Mouse (Mus musculus) cerebellum, adult (tissue): Measurements from ENCODE around the gene Rps27.

Experiments used
- ATAC-seq: cut with Nextera tagmentation; 2 replicates; pipeline ENCODE4 v1.9.2; 2017; ENCODE audit warnings: mild to moderate bottlenecking, moderate library complexity, mixed read lengths; ENCODE audit not compliant: insufficient number of reproducible peaks, low FRiP score, low TSS enrichment

Gene Rps27

DNA sequence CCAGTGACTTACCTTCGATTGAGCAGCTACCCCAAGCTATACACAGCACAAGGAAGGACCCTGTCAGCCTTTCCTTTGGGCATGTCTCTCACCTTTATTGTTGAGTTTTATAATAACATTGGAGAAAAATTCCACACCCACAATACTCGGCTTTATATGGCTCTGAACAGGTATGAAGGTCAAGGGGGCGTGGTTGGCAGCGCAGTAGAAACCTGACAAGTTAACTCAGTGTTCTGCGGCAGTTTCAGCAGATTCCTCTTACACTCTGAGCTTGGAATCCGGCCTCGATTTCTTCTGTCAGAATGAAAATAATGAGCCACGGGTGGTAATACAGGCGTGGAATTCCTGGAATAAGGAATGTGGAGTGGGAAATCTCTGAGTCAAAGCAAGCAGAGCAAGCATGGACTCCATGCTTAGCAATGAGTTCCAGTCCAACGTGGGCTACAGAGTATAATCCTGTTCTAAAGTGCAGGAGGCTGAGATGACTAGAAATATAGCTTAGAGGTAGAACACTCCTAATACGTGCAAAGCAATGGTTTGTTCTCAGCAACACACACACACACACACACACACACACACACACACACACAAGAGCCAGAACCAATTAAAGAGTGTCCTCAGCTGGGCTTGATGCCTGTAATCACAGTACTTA lies 22.5 kb downstream of the Rps27 start:
- ATAC-seq: no peak

DNA sequence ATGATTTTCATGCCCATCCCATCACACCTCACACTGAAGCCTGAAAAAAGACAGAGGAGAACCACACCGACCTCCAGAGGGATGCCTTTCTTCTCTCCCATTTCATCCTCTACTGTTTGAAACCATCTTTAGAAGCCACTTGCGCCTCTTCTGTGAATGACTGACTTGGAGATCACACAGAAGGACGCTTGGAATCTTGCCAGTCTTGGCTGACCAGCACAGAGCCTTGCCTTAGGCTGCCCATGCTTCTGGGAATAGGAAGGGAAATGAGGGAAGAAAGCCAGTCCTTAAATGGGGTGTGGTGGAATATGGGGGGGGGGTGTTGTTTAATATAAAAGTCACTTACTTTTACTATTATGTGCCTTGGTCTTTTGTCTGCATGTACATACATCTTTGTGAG lies 29.9 kb downstream of the Rps27 start:
- no peak for ATAC-seq

DNA sequence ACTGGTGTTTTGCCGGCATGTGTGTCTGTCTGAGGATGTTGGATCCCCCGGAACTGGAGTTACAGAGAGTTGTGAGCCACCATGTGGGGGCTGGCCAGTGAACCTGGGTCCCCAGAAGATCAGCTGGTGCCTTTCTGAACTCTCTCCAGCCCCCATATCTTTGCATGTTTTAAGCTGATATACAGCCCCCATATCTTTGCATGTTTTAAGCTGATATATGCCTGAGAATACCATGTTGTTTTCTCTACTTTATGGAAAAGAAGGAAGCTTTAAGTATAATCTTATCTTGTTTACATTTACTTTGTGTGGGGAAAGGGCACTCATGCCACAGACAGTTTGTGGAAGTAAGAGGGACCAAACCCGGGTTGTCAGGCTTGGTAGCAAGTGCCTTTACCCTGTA lies 33.9 kb downstream of the Rps27 start:
- ATAC-seq: no peak
